Mouse (Mus musculus) CH12.LX (cell line): ENCODE data around the gene Dnajc17. TPM values are rescaled to one million over a fixed set of nuclear protein-coding genes. Genes with fewer than 3 reads are reported as not detected.

Source experiments
- DNase-seq: peaks from one replicate; pipeline ENCODE4 v3.0.0-alpha.2; 2013; ENCODE audit errors: extremely low read depth
- H3K27ac ChIP-seq: 2 replicates; pipeline ENCODE4 v1.5.1; 2012; ENCODE audit warnings: low read depth, mild to moderate bottlenecking, control low read depth, moderate library complexity; ENCODE audit not compliant: insufficient read depth
- H3K27me3 ChIP-seq: replicated peaks from 2 replicates; pipeline ENCODE3; 2012; ENCODE audit warnings: inconsistent platforms
- H3K36me3 ChIP-seq, 2 experiments: replicated peaks in 1 of 2; 2 replicates each; pipeline versions ENCODE3 to v1.6.1; 2012; ENCODE audit warnings: inconsistent platforms in 1 of 2, low read length in 1 of 2, mild to moderate bottlenecking in 1 of 2, mixed read lengths in 1 of 2, moderate library complexity in 1 of 2; ENCODE audit not compliant: control insufficient read depth in 1 of 2, insufficient read depth in 1 of 2
- H3K4me1 ChIP-seq, 2 experiments: 2 replicates each; pipeline ENCODE4 v1.6.1; 2012; ENCODE audit warnings: inconsistent platforms in 1 of 2, moderate library complexity in 1 of 2; ENCODE audit not compliant: insufficient read depth in 2 of 2, control insufficient read depth in 1 of 2
- H3K4me2 ChIP-seq: 2 replicates; pipeline ENCODE4 v1.6.1; 2012; ENCODE audit warnings: low read depth, mild to moderate bottlenecking, control low read depth; ENCODE audit not compliant: poor library complexity, insufficient read depth, severe bottlenecking
- H3K4me3 ChIP-seq, 3 experiments: fragments of 150-350 bp in 1 of 3; sonication (generic) in 1 of 3; replicated peaks in 1 of 3; 2 replicates each; pipeline versions ENCODE3 to v1.5.1; 2011 to 2012; ENCODE audit warnings: low read depth in 2 of 3, low read length in 2 of 3, mild to moderate bottlenecking in 2 of 3, moderate library complexity in 2 of 3, control low read depth in 1 of 3, improper control_type of control experiment in 1 of 3, inconsistent platforms in 1 of 3, mixed read lengths in 1 of 3; ENCODE audit not compliant: poor library complexity in 1 of 3
- H3K79me2 ChIP-seq: replicated peaks from 2 replicates; pipeline ENCODE4 v1.6.1; 2012; ENCODE audit warnings: mild to moderate bottlenecking, moderate library complexity; ENCODE audit not compliant: control insufficient read depth, poor library complexity, insufficient read depth, severe bottlenecking; ENCODE audit errors: extremely low read depth
- H3K9ac ChIP-seq: 2 replicates; pipeline ENCODE4 v1.6.1; 2012; ENCODE audit warnings: low read depth, mild to moderate bottlenecking, control low read depth, moderate library complexity; ENCODE audit not compliant: insufficient read depth
- H3K9me3 ChIP-seq: replicated peaks from 2 replicates; pipeline ENCODE3; 2012; ENCODE audit warnings: low read length, inconsistent platforms, mixed read lengths
- MAX ChIP-seq: IDR thresholded peaks from 2 replicates; pipeline ENCODE4 v1.6.1; 2011; ENCODE audit warnings: low read length, improper control_type of control experiment
- MYC ChIP-seq: IDR thresholded peaks from 2 replicates; pipeline ENCODE4 v1.6.1; 2011; ENCODE audit warnings: low read depth, mild to moderate bottlenecking, improper control_type of control experiment, low read length
- TBP ChIP-seq: conservative IDR thresholded peaks from 2 replicates; pipeline ENCODE4 v1.6.1; 2011; ENCODE audit warnings: low read depth, low read length, improper control_type of control experiment
- dilution Hi-C: fragments of 300-500 bp; cut with MboI; formaldehyde crosslinking; loops from 2 replicates; pipeline ENCODE4 v1.14.3; 2020; ENCODE audit warnings: low sequenced_read_pairs; ENCODE audit not compliant: extremely low pct_unique_long_range_greater_than_20kb, extremely low pct_ligation_motif_present
- in situ Hi-C: fragments of 300-500 bp; cut with MboI; formaldehyde crosslinking; loops from 3 replicates; pipeline ENCODE4 v1.14.3; 2019; ENCODE audit warnings: low sequenced_read_pairs, low pct_ligation_motif_present, low pct_unique_long_range_greater_than_20kb, mixed read lengths
- polyA plus RNA-seq: library from polyadenylated mRNA; unstranded; fragments of >175 nt; gene quantifications from 2 replicates; pipeline ENCODE4 v1.2.1, GENCODE M21; 2012; ENCODE audit warnings: low read depth; ENCODE audit not compliant: insufficient read length
- total RNA-seq, 2 experiments: library from RNA; depleted of rRNA; stranded (reverse); fragments of 300-350 nt in 1 of 2; fragments of >200 nt in 1 of 2; gene quantifications; 2 replicates each; pipeline ENCODE4 v1.2.3; 2012 to 2014

The Dnajc17 gene
- total and polyA plus RNA-seq, 3 experiments, result 15.3 to 22.9 (median 19.8) TPM

- dilution Hi-C loops, result no loop called here
Observed at GRCm38 (mm10) chr2:119136346-119136898, 72.2 kb downstream of the Dnajc17 start.

More at GRCm38 (mm10) chr2:119136346-119136898, 72.2 kb downstream of the Dnajc17 start:
- Histone ChIP-seq H3K9me3 (no peaks in the 10 kb centered on the region), H3K9ac (no peak overlapping the region), H3K27me3 (no peaks in the 10 kb centered on the region), H3K79me2 (no peaks in the 10 kb centered on the region), H3K27ac (no peak overlapping the region), H3K4me1 (no peaks in the 10 kb centered on the region), H3K36me3 (peaks cover 63 to 93% of the 10 kb centered on the region in 2 experiments), H3K4me2 (no peak overlapping the region), H3K4me3 (no peak overlapping the region)
- DNase-seq, result no peak
- in situ Hi-C loops, result no loop called here
- TF ChIP-seq MAX (no peak), MYC (no peak), TBP (no peak)

Other genes starting within 250 kb of the Dnajc17 start
- 11.7 and 13.9 TPM in 2 replicates for gene Ccdc32, start 179.4 kb downstream of the Dnajc17 start, total RNA-seq (2012; rRNA removed)
- gene Ccdc32, start 179.4 kb downstream of the Dnajc17 start, total RNA-seq (2014; rRNA removed), result 17.6 and 18.3 TPM in 2 replicates
- 11.5 and 11.8 TPM in 2 replicates for gene Ccdc32, start 179.4 kb downstream of the Dnajc17 start, polyA plus RNA-seq
- gene Rpusd2, start 174.0 kb downstream of the Dnajc17 start, total RNA-seq (2012; rRNA removed), result 14.7 and 14.8 TPM in 2 replicates
- 9.3 and 10.7 TPM in 2 replicates for gene Rpusd2, start 174.0 kb downstream of the Dnajc17 start, total RNA-seq (2014; rRNA removed)
- gene Rpusd2, start 174.0 kb downstream of the Dnajc17 start, polyA plus RNA-seq, result 12.3 and 13.7 TPM in 2 replicates
- 19.9 and 23.3 TPM in 2 replicates for gene Knl1, start 161.7 kb downstream of the Dnajc17 start, total RNA-seq (2012; rRNA removed)
- 23.8 and 29.6 TPM in 2 replicates for gene Knl1, start 161.7 kb downstream of the Dnajc17 start, total RNA-seq (2014; rRNA removed)
- 13.7 and 16.2 TPM in 2 replicates for gene Knl1, start 161.7 kb downstream of the Dnajc17 start, polyA plus RNA-seq
- gene Rad51, start 96.0 kb downstream of the Dnajc17 start, total RNA-seq (2012; rRNA removed), result 40.5 and 45.0 TPM in 2 replicates
- gene Rad51, start 96.0 kb downstream of the Dnajc17 start, total RNA-seq (2014; rRNA removed), result 16.1 and 18.6 TPM in 2 replicates
- 87.5 and 109 TPM in 2 replicates for gene Rad51, start 96.0 kb downstream of the Dnajc17 start, polyA plus RNA-seq
- gene Rmdn3, start 51.8 kb downstream of the Dnajc17 start, total RNA-seq (2012; rRNA removed), result 49.9 and 52.0 TPM in 2 replicates
- gene Rmdn3, start 51.8 kb downstream of the Dnajc17 start, total RNA-seq (2014; rRNA removed), result 59.1 and 61.2 TPM in 2 replicates
- gene Rmdn3, start 51.8 kb downstream of the Dnajc17 start, polyA plus RNA-seq, result 41.8 and 48.1 TPM in 2 replicates
- gene Gchfr, start 41.0 kb downstream of the Dnajc17 start, total RNA-seq (2012; rRNA removed), result 9.5 and 18.2 TPM in 2 replicates
- gene Gchfr, start 41.0 kb downstream of the Dnajc17 start, total RNA-seq (2014; rRNA removed), result 0.93 and 1.8 TPM in 2 replicates
- 1.1 and 2.7 TPM in 2 replicates for gene Gchfr, start 41.0 kb downstream of the Dnajc17 start, polyA plus RNA-seq
- 4.7 and 9.2 TPM in 2 replicates for gene Gm14137, start 34.3 kb downstream of the Dnajc17 start, total RNA-seq (2012; rRNA removed)
- 2.3 and 2.6 TPM in 2 replicates for gene Gm14137, start 34.3 kb downstream of the Dnajc17 start, total RNA-seq (2014; rRNA removed)
- 3.3 and 3.4 TPM in 2 replicates for gene Gm14137, start 34.3 kb downstream of the Dnajc17 start, polyA plus RNA-seq
- gene Zfyve19, start 178 bp downstream of the Dnajc17 start, total RNA-seq (2012; rRNA removed), result 38.2 and 38.7 TPM in 2 replicates
- gene Zfyve19, start 178 bp downstream of the Dnajc17 start, total RNA-seq (2014; rRNA removed), result 25.6 and 28.0 TPM in 2 replicates
- gene Zfyve19, start 178 bp downstream of the Dnajc17 start, polyA plus RNA-seq, result 39.9 and 45.2 TPM in 2 replicates
- not detected in 2 replicates for gene Ppp1r14d, start 21.1 kb upstream of the Dnajc17 start, total RNA-seq (2012; rRNA removed)
- not detected in 2 replicates for gene Ppp1r14d, start 21.1 kb upstream of the Dnajc17 start, total RNA-seq (2014; rRNA removed)
- not detected in 2 replicates for gene Ppp1r14d, start 21.1 kb upstream of the Dnajc17 start, polyA plus RNA-seq
- gene Spint1, start 28.6 kb upstream of the Dnajc17 start, total RNA-seq (2012; rRNA removed), result not detected in 2 replicates
- not detected in 2 replicates for gene Spint1, start 28.6 kb upstream of the Dnajc17 start, total RNA-seq (2014; rRNA removed)
- not detected in 2 replicates for gene Spint1, start 28.6 kb upstream of the Dnajc17 start, polyA plus RNA-seq
- 0.08 and 0.17 TPM in 2 replicates for gene Rhov, start 62.5 kb upstream of the Dnajc17 start, total RNA-seq (2012; rRNA removed)
- not detected in 2 replicates for gene Rhov, start 62.5 kb upstream of the Dnajc17 start, total RNA-seq (2014; rRNA removed)
- not detected in 2 replicates for gene Rhov, start 62.5 kb upstream of the Dnajc17 start, polyA plus RNA-seq
- 14.8 and 15.4 TPM in 2 replicates for gene Vps18, start 79.9 kb upstream of the Dnajc17 start, total RNA-seq (2012; rRNA removed)
- gene Vps18, start 79.9 kb upstream of the Dnajc17 start, total RNA-seq (2014; rRNA removed), result 7.4 and 8.7 TPM in 2 replicates
- gene Vps18, start 79.9 kb upstream of the Dnajc17 start, polyA plus RNA-seq, result 15.8 and 17.9 TPM in 2 replicates
- gene Dll4, start 117.0 kb upstream of the Dnajc17 start, total RNA-seq (2012; rRNA removed), result 0.13 TPM in 1 of 2 replicates, not detected in the other
- gene Dll4, start 117.0 kb upstream of the Dnajc17 start, total RNA-seq (2014; rRNA removed), result 0.12 TPM in 1 of 2 replicates, not detected in the other
- gene Dll4, start 117.0 kb upstream of the Dnajc17 start, polyA plus RNA-seq, result not detected in 2 replicates
- gene Chac1, start 142.4 kb upstream of the Dnajc17 start, total RNA-seq (2012; rRNA removed), result 47.5 and 95.6 TPM in 2 replicates
- gene Chac1, start 142.4 kb upstream of the Dnajc17 start, total RNA-seq (2014; rRNA removed), result 47.2 and 49.2 TPM in 2 replicates
- 33.3 and 33.4 TPM in 2 replicates for gene Chac1, start 142.4 kb upstream of the Dnajc17 start, polyA plus RNA-seq